Mouse (Mus musculus): ENCODE measurements around the gene Msl2.

- TF ChIP-seq CTCF (IDR thresholded peaks at IDR 0.05; ENCODE audit: insufficient read depth, low read depth, low read length) (no peak), POLR2A (IDR thresholded peaks at IDR 0.05; ENCODE audit: insufficient read depth, low read depth, low read length) (no peak)
Observed at GRCm38 (mm10) chr9:101114182-101114884, 40.4 kb downstream of the Msl2 start.

All from olfactory bulb, adult 2 months (tissue).